Mouse (Mus musculus): ENCODE data around the gene Psmb7.

DNA sequence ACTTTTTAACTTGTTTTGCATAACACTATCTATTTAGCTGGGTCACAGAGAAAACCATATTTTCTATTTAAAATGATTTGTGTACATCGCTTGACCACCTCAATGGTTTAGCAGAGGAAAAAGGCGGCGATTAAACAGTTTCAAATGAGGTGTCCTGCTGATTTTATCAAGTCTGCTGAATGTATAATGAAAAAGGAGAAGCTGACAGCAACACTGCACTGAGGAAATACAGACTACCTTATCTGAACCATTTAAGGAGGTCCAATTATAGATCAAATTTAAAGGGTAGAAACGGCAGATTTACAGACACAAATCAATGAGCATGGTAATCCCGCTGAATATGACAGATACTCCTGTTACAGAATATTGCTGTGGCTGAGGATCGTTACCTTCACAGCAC lies 29.4 kb downstream of the Psmb7 start:
- TF ChIP-seq CTCF (IDR thresholded peaks at IDR 0.05; ENCODE audit: control insufficient read depth, insufficient read depth, insufficient read length) (no peak), CEBPB (IDR thresholded peaks at IDR 0.05; ENCODE audit: low read depth) (no peak)

Measured in C2C12 (cell line).